Mouse (Mus musculus) lung, postnatal 4 days (tissue): ENCODE measurements around the gene Hesx1.

ENCODE experiments used
- DNase-seq, 2 experiments: peaks; one replicate each; pipeline ENCODE4 v3.0.0; 2021

Hesx1 gene

DNA sequence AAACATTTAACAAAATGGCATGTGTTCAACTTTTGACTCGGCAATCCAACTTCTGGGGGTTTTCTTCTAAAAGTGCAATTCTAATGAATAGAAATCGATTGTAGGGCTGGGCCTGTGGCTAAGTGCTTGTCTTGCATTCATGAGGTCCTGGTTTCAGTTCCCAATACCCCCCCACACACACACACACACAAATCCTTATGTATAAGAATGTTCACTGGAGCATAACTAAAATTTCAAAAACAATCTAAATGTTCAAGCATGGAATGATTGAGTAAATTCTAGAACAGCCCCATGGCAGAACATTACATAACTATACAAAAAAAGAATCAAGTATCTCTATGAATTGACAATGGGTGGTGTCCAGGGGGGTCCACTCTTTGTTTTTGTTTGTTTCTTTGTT, 23.7 kb downstream of the Hesx1 start:
- no peak for DNase-seq

DNA sequence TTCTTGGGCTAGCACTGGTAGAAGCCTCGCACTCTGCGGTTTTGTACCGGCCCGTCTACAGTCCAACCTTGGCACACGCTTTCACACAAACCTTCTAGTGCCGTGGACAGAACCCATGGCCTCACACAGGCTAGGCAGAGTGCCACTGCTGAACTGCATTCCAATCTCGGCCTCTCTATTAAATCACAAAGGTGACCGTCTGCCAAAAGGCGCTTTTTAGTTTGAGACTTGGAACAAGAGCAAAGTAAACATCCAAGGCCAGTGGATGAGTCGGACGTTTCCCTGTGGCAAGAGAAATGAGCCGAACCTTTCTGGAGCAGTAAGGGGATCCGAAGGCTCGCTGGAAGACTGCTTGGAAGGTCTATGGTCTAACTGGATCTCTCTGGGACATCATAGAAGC, 25.6 kb downstream of the Hesx1 start:
- peak in 1 of 2 experiments; percentile 34 for DNase-seq

DNA sequence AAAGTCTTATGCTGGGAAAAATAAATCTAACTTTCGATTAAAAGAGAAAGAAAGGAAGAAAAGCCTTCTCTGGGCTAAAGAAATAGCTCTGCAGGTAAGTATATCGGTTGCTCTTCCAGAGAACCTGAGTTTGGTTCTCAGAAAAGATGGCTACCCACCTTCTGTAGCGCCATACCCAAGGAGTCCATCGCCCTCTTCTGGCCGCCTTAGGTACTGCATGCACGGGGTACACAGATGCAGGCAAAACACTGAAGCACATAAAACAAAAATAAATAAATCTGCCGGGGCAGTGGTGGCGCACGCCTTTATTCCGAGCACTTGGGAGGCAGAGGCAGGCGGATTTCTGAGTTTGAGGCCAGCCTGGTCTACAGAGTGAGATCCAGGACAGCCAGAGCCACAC, 28.7 kb downstream of the Hesx1 start:
- DNase-seq, result peak; percentile 54 to 67

DNA sequence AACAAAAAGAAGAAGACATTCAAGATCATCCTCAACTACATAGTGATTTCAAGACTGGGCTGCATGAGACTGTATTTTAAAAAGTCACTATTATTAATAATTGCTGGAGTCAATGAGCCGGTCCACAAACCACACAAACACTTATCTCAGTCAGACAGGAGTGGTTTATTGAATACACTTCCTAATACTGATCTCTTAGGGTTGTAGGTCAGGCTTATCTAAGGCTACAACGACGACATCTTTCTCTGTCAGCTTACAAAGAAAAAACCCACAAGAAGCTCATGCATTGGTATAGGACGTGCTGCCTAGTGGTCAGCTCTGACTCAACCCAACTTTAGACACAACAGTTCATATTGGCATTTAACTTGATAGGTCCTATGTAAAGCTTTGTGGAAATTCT, 30.4 kb downstream of the Hesx1 start:
- no peak for DNase-seq

DNA sequence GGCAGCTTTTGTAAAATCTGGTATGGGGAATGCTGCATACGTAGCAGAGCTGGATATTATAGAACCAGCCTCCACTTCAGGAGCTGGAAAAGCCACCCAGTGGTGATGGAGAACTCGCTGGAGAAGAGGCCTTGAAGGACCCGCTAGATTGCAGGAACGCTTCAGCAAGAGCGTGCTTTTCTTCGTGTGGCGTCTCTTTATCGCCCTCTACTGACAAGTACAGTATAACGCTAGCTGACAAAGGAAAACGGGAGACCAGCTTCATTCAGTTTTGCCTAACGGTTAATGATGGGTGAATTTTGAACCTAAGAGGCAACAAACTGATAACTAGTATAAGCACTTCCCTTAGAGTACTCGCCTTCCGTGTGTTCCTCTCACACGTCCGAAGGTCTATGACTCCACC, 35.6 kb downstream of the Hesx1 start:
- peak; percentile 46 to 54 for DNase-seq

DNA sequence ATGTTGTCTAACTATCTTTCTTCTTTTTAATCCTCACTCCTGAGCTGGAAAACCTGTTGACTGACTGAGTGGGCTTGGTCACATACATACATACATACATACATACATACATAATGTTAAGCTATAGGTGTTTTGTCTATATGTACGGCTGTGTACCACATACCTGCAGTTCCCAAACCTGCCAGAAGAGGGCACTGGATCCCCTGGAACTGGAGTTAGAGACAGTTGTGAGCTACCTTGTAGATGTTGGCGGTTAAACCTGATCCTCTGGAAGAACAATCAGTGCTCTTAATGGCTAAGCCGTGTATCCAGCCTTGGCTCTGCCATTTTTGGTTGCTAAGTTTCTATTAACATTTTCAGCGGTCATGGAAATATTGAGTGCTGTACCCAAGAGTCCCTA, 36.9 kb downstream of the Hesx1 start:
- peak; percentile 48 to 79 for DNase-seq

DNA sequence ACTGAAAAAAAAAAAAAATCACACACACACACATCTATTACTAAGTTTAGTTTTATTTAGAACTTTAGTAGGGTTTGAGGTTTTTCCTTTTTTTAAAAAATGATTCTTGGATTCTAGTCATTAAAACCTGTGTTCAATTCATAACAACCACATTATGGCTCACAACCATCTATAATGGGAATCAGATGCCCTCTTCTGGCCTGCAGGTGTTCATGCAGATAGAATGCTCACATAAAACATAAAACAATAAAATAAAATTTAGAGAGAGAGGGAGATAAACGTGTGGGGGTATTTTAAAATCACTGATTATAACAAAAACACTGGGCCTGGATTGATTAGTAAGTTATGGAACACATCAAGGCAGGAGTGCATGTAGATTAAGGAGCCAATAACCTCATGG, 43.3 kb downstream of the Hesx1 start:
- DNase-seq, result no peak

DNA sequence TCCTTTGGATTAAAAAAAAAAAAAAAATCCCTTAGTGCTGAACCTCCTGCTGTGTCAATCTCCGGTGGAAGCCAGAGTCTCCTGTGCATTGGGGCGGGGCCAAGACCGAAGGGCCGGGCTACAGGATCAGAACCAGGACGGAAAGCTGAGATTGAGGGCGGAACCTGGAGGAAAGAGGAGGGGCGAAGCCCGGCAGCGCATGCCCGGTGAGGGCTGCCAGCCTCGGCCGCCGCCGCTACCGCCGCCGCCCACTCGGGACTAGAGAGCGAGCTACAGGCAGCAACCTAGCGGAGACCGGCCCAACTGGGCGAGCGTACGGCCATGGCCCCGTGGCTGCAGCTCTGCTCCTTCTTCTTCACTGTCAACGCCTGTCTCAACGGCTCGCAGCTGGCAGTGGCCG, 44.6 kb downstream of the Hesx1 start, which contains the start of gene Il17rd:
TSS of gene Il17rd (plus strand) at position 159 of the 400 bp plus-strand sequence.
- DNase-seq, result peak; percentile 93 to 96

DNA sequence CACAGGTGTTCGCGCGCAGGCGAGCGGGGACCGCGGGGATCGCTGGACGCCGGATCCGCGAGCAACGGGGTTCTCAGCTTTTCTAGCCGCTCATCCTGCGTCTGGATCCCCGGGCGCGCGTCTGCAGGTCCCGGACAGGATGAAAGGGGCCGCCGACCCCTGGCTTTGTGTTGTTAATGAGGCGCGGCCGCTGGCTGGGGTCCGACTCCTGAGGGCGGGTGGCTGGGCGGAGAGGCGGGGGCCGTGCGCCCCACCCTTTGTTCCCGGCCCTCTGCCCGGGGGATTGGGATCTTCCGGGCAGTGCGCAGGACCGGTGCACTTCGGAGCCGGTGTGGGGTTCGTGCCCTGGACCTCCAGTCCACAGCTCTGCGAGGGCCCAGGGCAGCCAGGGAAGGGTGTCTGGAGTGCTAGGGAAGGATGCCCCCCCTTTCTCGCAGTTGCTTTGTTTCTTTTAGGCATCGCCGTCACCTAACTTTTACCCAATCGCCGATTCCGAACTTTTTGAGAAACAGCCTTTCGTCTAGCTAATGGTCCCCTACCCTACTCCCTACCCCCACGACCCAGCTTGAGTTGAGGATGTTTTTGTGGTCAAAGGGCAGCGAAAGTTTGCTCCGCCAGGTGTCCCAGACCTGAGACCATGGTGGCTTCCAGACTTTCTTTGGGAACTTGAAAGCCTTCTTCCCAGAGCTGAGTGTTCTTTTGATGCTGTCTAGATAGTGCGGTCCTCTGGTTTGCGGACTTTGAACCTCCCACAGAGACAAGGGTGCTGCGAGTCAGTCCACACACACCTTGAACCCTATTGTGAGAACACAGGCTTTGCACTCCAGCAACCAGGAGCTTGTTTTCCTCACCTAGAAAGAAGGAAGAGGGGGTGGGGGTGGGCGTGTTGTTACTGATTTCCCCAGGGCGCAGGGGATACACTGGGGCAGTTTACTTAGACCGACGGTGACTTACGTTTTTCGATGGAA, 45.3 kb downstream of the Hesx1 start:
- peak; percentile 58 to 75 for DNase-seq

DNA sequence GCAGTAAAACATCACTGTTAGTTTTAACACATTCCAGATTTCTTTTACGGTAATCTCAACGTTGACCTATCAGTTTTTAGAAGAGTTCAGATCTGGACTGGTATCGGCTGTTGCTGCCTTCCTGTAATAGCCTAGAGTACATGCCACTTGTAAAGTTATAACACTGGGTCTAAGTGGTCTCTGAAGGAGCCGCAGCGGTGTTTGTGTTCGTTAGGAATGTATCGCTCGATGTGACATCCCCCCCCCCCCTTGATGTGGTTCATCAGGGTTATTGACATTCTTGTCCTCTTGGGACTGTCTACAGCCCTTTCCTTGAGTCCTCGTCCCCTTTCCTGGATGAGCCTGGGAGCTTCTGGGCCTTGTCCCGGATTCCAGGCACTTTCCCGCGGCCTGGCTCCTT, 46.2 kb downstream of the Hesx1 start:
- DNase-seq, result no peak

DNA sequence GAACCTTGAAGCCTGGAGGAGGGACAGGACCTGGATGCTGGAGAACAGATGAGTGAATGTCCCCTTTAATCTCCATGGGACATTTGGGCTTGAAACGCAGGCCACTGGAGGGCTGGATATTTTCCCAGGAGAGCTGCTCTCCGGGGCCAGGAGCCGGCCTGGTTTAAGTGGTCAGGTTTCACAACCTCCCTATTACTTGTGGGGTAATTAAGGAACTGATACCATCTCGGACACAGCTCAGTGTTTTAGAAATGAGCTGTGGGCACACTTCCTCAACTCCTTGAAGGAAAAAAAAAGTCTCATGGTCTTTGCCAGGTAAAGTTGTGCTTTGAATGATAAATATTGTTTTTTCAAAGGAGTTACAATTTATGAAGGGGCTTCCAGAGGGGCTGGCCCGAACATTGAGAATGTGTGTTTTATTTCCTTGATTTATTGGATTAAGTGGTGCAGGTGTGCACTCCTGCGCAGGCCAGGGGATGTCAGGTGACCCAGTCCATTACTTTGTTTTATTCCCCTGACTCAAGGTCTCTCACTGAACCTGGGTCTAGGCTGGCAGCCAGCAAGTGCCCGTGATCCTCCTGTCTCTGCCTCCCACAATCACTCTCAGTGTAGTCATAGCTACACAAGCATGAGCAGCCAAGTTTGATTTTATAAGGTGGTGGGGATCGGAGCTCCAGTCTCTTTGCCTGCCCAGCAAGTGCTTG, 48.2 kb downstream of the Hesx1 start:
- DNase-seq, result no peak

DNA sequence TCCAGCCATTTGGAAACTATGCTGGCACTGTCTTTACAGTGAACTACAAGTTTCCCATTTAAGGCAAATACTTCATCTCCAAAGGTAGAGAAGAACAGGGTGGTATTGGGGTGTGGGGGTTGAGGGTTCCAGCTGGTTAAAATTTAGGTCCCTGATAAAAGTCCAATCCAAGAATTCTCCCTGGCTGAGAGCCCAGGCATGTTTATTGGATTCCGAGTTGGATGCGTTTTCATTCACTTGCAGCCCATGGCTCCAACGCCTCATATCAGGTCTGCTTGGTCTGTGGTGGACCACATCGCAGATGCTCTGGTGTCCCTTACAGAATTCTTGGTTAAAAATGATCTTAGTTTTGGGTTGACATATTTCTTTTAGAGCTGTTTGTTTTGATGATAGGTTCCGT, 49.2 kb downstream of the Hesx1 start:
- no peak for DNase-seq

DNA sequence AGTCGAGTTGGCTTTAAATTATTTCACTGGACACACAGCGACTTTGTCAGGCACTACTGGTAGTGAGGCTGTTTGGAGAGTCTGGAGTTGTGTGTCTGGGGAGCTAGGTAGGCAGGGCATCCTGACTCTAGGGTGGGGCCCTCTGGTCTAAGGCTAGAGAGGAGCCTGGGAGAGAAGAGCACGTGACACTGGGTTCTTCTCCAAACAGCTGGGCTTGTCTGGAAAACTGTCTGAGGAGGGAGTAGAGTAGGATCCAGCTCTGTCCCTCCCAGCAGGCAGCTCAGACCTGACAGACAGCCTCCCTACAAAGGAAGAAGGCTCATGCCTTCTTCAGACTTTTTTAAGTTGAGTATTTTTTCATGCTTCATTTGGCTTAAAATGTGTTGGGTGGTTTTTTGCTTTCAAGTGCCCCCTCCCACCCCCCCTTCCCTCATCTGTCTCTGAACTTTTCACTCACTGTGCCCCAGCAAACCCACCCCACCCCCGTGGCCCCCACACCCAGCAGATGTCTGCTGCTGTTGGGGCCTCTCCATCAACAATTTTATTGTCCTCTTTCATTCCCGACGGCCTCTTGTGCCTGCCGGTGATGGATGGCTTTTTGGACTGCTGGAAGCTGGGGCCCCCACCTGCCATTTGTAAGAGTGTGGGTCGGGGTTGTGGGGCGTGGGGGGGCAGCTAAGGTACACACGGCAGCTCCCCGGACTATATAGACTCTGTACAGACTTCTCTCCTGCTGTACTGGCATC, 50.2 kb downstream of the Hesx1 start:
- peak; percentile 19 to 37 for DNase-seq

DNA sequence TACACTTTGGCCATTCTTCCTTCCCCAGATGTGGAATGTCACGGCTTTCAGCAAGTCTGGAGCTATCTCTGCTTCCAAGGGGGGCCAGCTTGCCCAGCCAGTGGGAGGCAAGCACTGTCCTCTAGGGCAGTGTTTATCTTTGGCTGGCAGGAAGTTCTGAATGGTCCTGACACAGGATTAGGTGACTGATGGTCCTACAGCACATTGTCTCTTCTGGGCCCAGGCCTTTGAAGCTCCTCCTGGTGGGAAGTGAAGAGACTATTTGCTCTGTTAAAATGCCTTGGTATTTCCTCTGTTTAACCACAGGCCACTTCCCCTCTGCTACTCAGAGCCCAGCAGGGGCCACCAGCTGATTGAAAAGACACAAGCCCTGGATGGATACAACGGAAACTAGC, 50.7 kb downstream of the Hesx1 start:
- peak; percentile 63 to 80 for DNase-seq

DNA sequence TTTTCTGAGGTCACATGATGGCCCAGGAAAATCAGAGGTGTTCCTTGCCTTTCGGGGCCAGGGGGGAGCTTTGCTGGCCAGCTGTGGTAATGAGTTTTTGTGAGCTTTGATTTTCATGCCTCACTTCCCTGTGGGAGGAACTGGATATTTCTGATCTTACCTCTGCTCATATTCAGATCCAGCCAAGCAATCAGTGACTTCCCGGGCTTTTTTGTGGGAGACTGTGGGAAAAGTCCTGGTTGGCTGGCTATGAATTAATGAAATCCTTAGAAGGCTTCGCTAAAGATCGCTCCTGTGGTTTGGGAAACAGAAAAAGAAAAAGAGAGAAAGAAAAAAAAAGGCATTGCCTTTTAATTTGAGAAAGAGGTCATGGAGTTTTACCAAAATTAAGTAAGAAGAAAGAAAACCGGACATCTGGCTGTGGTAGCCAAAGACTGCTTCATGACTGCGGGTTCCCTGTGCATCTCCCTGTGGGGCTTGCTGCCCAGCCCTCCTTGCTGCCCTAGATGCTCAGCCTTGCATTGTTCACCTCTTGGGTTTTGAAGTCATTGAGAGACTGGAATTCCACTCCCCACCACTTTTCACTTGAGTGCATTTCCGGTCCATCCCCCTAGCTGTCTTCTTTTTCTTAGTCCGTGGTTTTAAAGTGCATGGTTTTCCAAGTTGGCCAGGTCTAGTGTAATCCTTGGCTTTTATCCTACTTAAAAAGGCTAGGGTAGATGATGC, 54.2 kb downstream of the Hesx1 start:
- DNase-seq, result no peak

DNA sequence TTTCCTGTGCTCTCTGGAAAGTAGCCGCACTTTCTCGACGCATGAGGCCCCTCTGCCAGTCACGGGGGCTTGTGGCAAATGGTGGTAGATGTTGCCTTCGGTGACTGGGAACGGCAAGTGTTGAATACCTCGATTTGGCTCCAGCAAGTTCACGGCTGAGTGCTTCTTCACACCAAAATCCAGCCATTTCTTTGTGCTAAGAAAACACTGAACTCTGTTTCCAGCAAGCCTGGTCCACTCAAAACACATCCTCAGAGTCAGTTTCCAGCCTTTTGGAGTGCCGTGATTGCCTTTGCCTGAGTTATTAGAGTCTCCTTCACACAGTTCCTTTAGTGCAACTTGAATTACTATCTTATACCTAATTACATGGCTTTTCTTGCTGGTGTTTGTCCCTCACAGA, 55.8 kb downstream of the Hesx1 start:
- DNase-seq, result no peak

DNA sequence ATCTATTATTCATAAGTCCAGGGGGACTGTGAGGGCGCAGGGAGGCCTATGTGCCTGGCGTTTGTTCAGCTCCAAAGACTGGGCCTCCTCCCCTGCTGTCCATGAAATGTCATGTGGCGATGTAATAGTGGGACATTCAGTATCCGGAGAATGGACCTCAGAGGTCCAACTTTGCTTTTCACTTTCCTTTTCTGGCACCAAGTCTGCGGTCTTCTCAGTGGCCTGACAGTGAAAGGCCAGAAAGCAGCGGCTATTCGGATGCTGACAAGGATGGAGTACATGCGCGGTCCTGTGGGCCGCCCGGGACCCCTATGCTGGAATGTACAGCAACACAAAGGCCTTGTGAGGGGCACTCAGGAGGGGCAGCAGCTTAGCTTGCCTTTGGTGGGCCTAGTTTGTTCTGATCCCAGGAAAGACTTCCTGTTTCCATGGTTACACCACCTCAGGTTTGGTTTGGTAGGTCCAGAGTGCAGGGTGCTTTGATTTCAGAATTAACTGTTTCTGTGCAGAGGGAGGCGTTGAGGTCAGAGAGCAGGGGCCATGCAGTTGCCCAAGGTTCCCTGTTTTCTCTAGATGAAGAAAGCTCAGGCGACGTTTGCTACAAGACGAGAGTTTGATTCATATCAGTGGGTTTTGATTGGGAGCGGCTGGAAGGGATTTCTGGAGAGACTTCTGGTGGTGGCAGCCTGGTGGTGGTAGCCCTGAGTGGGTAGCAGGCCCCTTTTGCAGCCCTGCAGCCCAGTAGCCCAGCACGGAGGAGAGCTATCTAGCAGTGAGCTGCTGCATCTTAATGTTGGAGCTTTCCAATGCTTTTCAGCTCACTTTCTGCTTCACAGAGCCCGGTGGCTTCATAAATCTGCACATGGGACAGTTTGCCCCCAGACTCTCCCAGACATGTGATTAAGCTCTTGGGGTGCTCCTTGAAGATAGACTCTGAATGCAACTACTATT, 56.6 kb downstream of the Hesx1 start:
- no peak for DNase-seq

DNA sequence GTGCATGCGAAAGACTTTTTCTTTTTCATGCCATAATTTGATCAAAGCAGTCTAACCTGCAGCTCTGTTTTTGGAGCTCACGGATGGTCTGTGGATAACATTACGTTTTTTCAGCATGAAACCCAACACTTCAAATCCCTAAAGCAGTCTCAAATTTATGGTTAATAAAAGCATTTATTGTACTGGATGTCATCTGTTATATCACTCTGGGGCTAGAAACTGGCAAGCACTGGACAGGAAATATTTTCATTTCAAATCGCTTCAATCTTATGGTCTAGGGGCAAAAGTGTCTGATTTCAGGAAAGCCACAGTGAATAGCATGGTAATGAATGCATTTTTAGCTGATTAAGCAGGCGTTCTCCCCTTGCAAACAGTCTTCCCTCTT, 57.3 kb downstream of the Hesx1 start:
- no peak for DNase-seq
